Comparison of ENCODE assay signal across 7 mouse cellular contexts in genomic region chrX:162642402-162643090, GRCm38 (mm10). TPM values are rescaled to one million over a fixed set of nuclear protein-coding genes. Genes with fewer than 3 reads are reported as not detected.
A peak's percentile ranks its signal among the peaks of the same experiment; 100 is the strongest.
DNase-seq lines count a peak whose midpoint lies in the region; ATAC-seq and TF ChIP-seq lines count a peak whose summit lies in the region.

No protein-coding gene starts in this region.

- H3K36me3 ChIP-seq in testis, adult 2 months (ENCODE audit: control insufficient read depth, insufficient read depth, low read length), result no peaks in the 10 kb centered on the region
- no peaks in the 10 kb centered on the region for H3K36me3 ChIP-seq in forebrain, embryonic 16.5 days (ENCODE audit: control insufficient read depth, insufficient read depth)
- H3K36me3 ChIP-seq in liver, embryonic 12.5 days, result no peaks in the 10 kb centered on the region
- H3K36me3 ChIP-seq in small intestine, adult 2 months (ENCODE audit: control insufficient read depth, insufficient read depth, low read length), result no peaks in the 10 kb centered on the region

- TF ChIP-seq CTCF in testis, adult 2 months (IDR thresholded peaks at IDR 0.05; ENCODE audit: control insufficient read depth, insufficient read depth, insufficient replicate concordance, low read depth, low read length), result no peak
- no peak for TF ChIP-seq CTCF in small intestine, adult 2 months (IDR thresholded peaks at IDR 0.05; ENCODE audit: extremely low read depth, insufficient read length, insufficient replicate concordance, low read depth, low read length)

- 0 out of 2 replicates have a peak overlapping the region, but pooled peaks have one; percentile 66 for H3K27ac ChIP-seq in testis, adult 2 months (ENCODE audit: control insufficient read depth, insufficient read depth, low read depth, low read length)
- H3K27ac ChIP-seq in forebrain, embryonic 16.5 days (ENCODE audit: low read length), result no peak overlapping the region
- peak overlapping the region; percentile 69 for H3K27ac ChIP-seq in liver, embryonic 12.5 days
- peak overlapping the region; percentile 59; the same call in 1 of the 2 replicates for H3K27ac ChIP-seq in small intestine, adult 2 months (ENCODE audit: insufficient read depth, low read depth, low read length)

- no peaks in the 10 kb centered on the region for H3K27me3 ChIP-seq in testis, adult 2 months (ENCODE audit: control insufficient read depth, insufficient read depth, low read length)
- no peaks in the 10 kb centered on the region; the same call in 1 of the 2 replicates for H3K27me3 ChIP-seq in forebrain, embryonic 16.5 days (replicated peaks; ENCODE audit: control insufficient read depth, insufficient read depth, low read length)
- H3K27me3 ChIP-seq in liver, embryonic 12.5 days (replicated peaks), result peaks cover 11% of the 10 kb centered on the region; the same call in 1 of the 2 replicates
- H3K27me3 ChIP-seq in small intestine, adult 2 months (ENCODE audit: control insufficient read depth, insufficient read depth, low read length), result no peaks in the 10 kb centered on the region

- 49% methylated on average over 11 of the region's 11 CpGs for WGBS in forebrain, embryonic 16.5 days
- 23% methylated on average over 11 of the region's 11 CpGs for WGBS in liver, embryonic 12.5 days (ENCODE audit: insufficient replicate concordance)
- WGBS in small intestine, adult 2 months, result 28% methylated on average over 11 of the region's 11 CpGs

- no peak for TF ChIP-seq POLR2A in testis, adult 2 months (IDR thresholded peaks at IDR 0.05; ENCODE audit: control insufficient read depth, low read depth, low read length)
- TF ChIP-seq POLR2A in small intestine, adult 2 months (IDR thresholded peaks at IDR 0.05; ENCODE audit: low read depth, low read length), result no peak

- H3K4me1 ChIP-seq in testis, adult 2 months (ENCODE audit: control insufficient read depth, insufficient read depth, low read length), result peaks cover 2% of the 10 kb centered on the region; the same call in 1 of the 2 replicates
- H3K4me1 ChIP-seq in forebrain, embryonic 16.5 days (replicated peaks; ENCODE audit: control insufficient read depth, insufficient read depth, low read length), result no peaks in the 10 kb centered on the region
- peaks cover 16% of the 10 kb centered on the region; the same call in 1 of the 2 replicates for H3K4me1 ChIP-seq in liver, embryonic 12.5 days
- 0 out of 2 replicates have a peak, but pooled peaks cover 2% of the 10 kb centered on the region for H3K4me1 ChIP-seq in small intestine, adult 2 months (ENCODE audit: control insufficient read depth, insufficient read depth, insufficient read length, low read length)

- peak; percentile 46; the same call in 1 of the 2 replicates for ATAC-seq in forebrain, embryonic 16.5 days
- ATAC-seq in liver, embryonic 12.5 days, result peak; percentile 60

- peak overlapping the region; percentile 85 for H3K4me3 ChIP-seq in testis, adult 2 months (ENCODE audit: control insufficient read depth, low read depth, low read length)
- peak overlapping the region; percentile 64 for H3K4me3 ChIP-seq in forebrain, embryonic 16.5 days (replicated peaks; ENCODE audit: low read length)
- H3K4me3 ChIP-seq in liver, embryonic 12.5 days, result peak overlapping the region; percentile 70
- H3K4me3 ChIP-seq in small intestine, adult 2 months (ENCODE audit: low read depth, low read length), result peak overlapping the region; percentile 93

- peak overlapping the region; percentile 68 for H3K9ac ChIP-seq in forebrain, embryonic 16.5 days (replicated peaks; ENCODE audit: low read depth, low read length)
- peak overlapping the region; percentile 78 for H3K9ac ChIP-seq in liver, embryonic 12.5 days

- H3K9me3 ChIP-seq in forebrain, embryonic 16.5 days (ENCODE audit: control insufficient read depth, low read length), result no peaks in the 10 kb centered on the region
- H3K9me3 ChIP-seq in liver, embryonic 12.5 days (replicated peaks), result no peaks in the 10 kb centered on the region

- intact Hi-C loops in left cerebral cortex, postnatal 25 days (cut with DNase I), result loop anchor here (2.0 to 10.0 kb wide), 2 partner anchors 88 to 116 kb away; no protein-coding TSS in a partner anchor

- no peak for DNase-seq in testis, postnatal 10 days (ENCODE audit: low spot score)
- no peak for DNase-seq in urinary bladder, postnatal 4 days (ENCODE audit: low spot score in 2 of 2)
- no peak for DNase-seq in left cerebral cortex, postnatal 25 days (ENCODE audit: low spot score in 2 of 2)

- peak overlapping the region; percentile 60 for H3K4me2 ChIP-seq in forebrain, embryonic 16.5 days (ENCODE audit: low read length)
- peak overlapping the region; percentile 93 for H3K4me2 ChIP-seq in liver, embryonic 12.5 days

RNA-seq across cellular contexts. Expression of gene Reps2, which starts 0.9 kb away (rescaled TPM):
- polyA plus RNA-seq in testis, adult 2 months (2012; rRNA removed), result 0.81 and 1.1 TPM in 2 replicates
- 5.5 and 5.9 TPM in 2 replicates for polyA plus RNA-seq in forebrain, embryonic 16.5 days (2015; fragmentation: Nextera tagmentation; extraction: Ambion mirVana)
- 1.1 and 1.4 TPM in 2 replicates for polyA plus RNA-seq in liver, embryonic 12.5 days (2016; fragmentation: Nextera tagmentation; extraction: Ambion mirVana)
- polyA plus RNA-seq in small intestine, adult 2 months (2012; rRNA removed), result 1.3 and 2.6 TPM in 2 replicates
- 100 to 1,000 TPM; 147 to 148 TPM for total RNA-seq in left cerebral cortex, postnatal 25 days (2021)
